Mouse (Mus musculus) heart, adult 2 months (tissue): ENCODE results near the gene Rnf150.

Source experiments
- CTCF ChIP-seq: fragments of 200-600 bp; IDR thresholded peaks from 2 replicates; pipeline ENCODE4 v1.8.1; 2022; ENCODE audit warnings: antibody characterized with exemption, mild to moderate bottlenecking, moderate library complexity
- EP300 ChIP-seq: fragments of 200-500 bp; IDR thresholded peaks from 2 replicates; pipeline ENCODE4 v1.6.1; 2011; ENCODE audit warnings: low read depth, low read length, control low read depth; ENCODE audit not compliant: insufficient read depth
- POLR2A ChIP-seq: fragments of 200-500 bp; IDR thresholded peaks from 2 replicates; pipeline ENCODE4 v1.6.1; 2011; ENCODE audit warnings: mild to moderate bottlenecking, low read depth, low read length, control low read depth; ENCODE audit not compliant: insufficient read depth

- no peak for TF ChIP-seq POLR2A
- no peak for TF ChIP-seq CTCF
- TF ChIP-seq EP300: peak; percentile 64; the same call in 1 of the 2 replicates
Measured at GRCm38 (mm10) chr8:83038575-83038974, 175.4 kb downstream of the Rnf150 start.
